Mouse (Mus musculus): ENCODE data around the gene Cpne4.

DNA sequence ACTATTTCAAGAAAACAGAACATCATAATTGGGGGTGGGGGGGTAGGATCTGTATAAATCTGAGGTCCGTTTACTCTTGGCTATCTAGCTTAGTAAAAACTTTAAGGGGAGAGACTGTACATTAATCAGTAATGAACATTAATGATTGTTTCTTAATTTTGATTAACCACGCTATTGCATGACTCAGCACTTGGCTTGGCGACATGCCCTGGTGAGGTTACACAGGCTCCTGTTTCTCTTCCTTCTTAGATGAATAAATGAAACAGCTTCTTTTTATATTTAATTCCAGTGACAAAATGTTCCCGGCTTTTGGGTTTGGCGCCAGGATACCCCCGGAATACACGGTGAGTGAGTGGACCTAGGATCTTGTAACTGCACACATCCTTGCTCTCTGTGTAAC lies 471.1 kb downstream of the Cpne4 start:
- TF ChIP-seq CTCF (IDR thresholded peaks at IDR 0.05; ENCODE audit: low read depth) (no peak), EP300 (IDR thresholded peaks at IDR 0.05; ENCODE audit: low read depth) (no peak)
